Mouse (Mus musculus) G1E (cell line): ENCODE measurements at regions not wholly inside any gene's neighbourhood (a gene's known extent, or its start where the extent isn't known, plus 50 kb on each side); places are given as distances from the start of the nearest gene placed in this dataset.

Experiments used
- ATAC-seq: 2 replicates; pipeline ENCODE4 v1.8.0; 2016; ENCODE audit warnings: mild to moderate bottlenecking; ENCODE audit not compliant: insufficient number of reproducible peaks, poor library complexity, low FRiP score, severe bottlenecking; ENCODE audit errors: extremely low read depth
- DNase-seq: peaks from one replicate; pipeline ENCODE4 v3.0.0; 2012; ENCODE audit warnings: low spot score
- H3K27me3 ChIP-seq: 2 replicates; pipeline ENCODE4 v1.6.1; 2012; ENCODE audit warnings: mild to moderate bottlenecking, low read length, inconsistent platforms; ENCODE audit not compliant: insufficient read depth
- H3K36me3 ChIP-seq: replicated peaks from 2 replicates; pipeline ENCODE3; 2012; ENCODE audit warnings: mild to moderate bottlenecking, inconsistent platforms
- H3K4me1 ChIP-seq: 2 replicates; pipeline ENCODE4 v1.6.1; 2012; ENCODE audit warnings: low read depth, low read length, inconsistent platforms, mixed read lengths; ENCODE audit not compliant: insufficient read depth
- H3K4me3 ChIP-seq: 2 replicates; pipeline ENCODE4 v1.5.1; 2012; ENCODE audit warnings: low read depth, mild to moderate bottlenecking, inconsistent platforms, low read length, moderate library complexity, mixed read lengths
- H3K9me3 ChIP-seq: replicated peaks from 2 replicates; pipeline ENCODE4 v1.6.1; 2012; ENCODE audit warnings: inconsistent platforms
- CTCF ChIP-seq: IDR thresholded peaks from 2 replicates; pipeline ENCODE4 v1.5.1; 2012; ENCODE audit warnings: low read depth, low read length, inconsistent platforms, mixed read lengths
- GATA1 ChIP-seq: IDR thresholded peaks from 2 replicates; pipeline ENCODE4 v1.6.1; 2012; ENCODE audit warnings: borderline replicate concordance, low read length, inconsistent platforms, mixed read lengths
- GATA2 ChIP-seq: IDR thresholded peaks from 2 replicates; pipeline ENCODE4 v1.6.1; 2012; ENCODE audit warnings: low read depth, low read length, inconsistent platforms, borderline replicate concordance
- POLR2AphosphoS5 ChIP-seq: IDR thresholded peaks from 2 replicates; pipeline ENCODE4 v1.6.1; 2012; ENCODE audit warnings: low read depth, low read length, inconsistent platforms; ENCODE audit not compliant: insufficient replicate concordance
- TAL1 ChIP-seq: conservative IDR thresholded peaks from 2 replicates; pipeline ENCODE4 v1.6.1; 2012; ENCODE audit warnings: low read depth, low read length, inconsistent platforms, mixed read lengths

- ATAC-seq (no peak), DNase-seq (no peak)
- TF ChIP-seq TAL1, result no peak
- TF ChIP-seq POLR2AphosphoS5, result no peak
- TF ChIP-seq GATA1, result no peak
- no peak for TF ChIP-seq GATA2
- no peak for TF ChIP-seq CTCF
- no peaks in the 10 kb centered on the region for H3K27me3 ChIP-seq
- H3K4me3 ChIP-seq, result no peak overlapping the region
- no peaks in the 10 kb centered on the region for H3K4me1 ChIP-seq
- H3K36me3 ChIP-seq, result no peaks in the 10 kb centered on the region
- H3K9me3 ChIP-seq, result peaks cover 75% of the 10 kb centered on the region
These were observed 101.2 kb upstream of the Afdn start for GRCm38 (mm10) chr17:13659103-13659502.

- no peak for TF ChIP-seq CTCF
- TF ChIP-seq GATA2, result no peak
- TF ChIP-seq POLR2AphosphoS5, result no peak
- no peak for TF ChIP-seq TAL1
- no peak for TF ChIP-seq GATA1
- peaks cover 80% of the 10 kb centered on the region for H3K9me3 ChIP-seq
- DNase-seq (no peak), ATAC-seq (no peak)
- no peak overlapping the region for H3K4me3 ChIP-seq
- no peaks in the 10 kb centered on the region for H3K4me1 ChIP-seq
- H3K27me3 ChIP-seq, result no peaks in the 10 kb centered on the region
- H3K36me3 ChIP-seq, result no peaks in the 10 kb centered on the region
These were observed 100.4 kb upstream of the Afdn start for GRCm38 (mm10) chr17:13659943-13660342.

- Histone ChIP-seq H3K36me3 (no peaks in the 10 kb centered on the region), H3K4me1 (no peaks in the 10 kb centered on the region), H3K4me3 (no peak overlapping the region), H3K27me3 (no peaks in the 10 kb centered on the region), H3K9me3 (peaks cover 80% of the 10 kb centered on the region)
- no peak for DNase-seq
- ATAC-seq, result no peak
- TF ChIP-seq CTCF (no peak), GATA2 (no peak), TAL1 (no peak), POLR2AphosphoS5 (no peak), GATA1 (no peak)
These were observed 99.3 kb upstream of the Afdn start for GRCm38 (mm10) chr17:13661023-13661422.

- Histone ChIP-seq H3K9me3 (peaks cover 83% of the 10 kb centered on the region), H3K27me3 (no peaks in the 10 kb centered on the region), H3K36me3 (no peaks in the 10 kb centered on the region), H3K4me3 (no peak overlapping the region), H3K4me1 (no peaks in the 10 kb centered on the region)
- DNase-seq, result no peak
- ATAC-seq, result no peak
- no peak for TF ChIP-seq POLR2AphosphoS5
- no peak for TF ChIP-seq CTCF
- TF ChIP-seq TAL1, result no peak
- no peak for TF ChIP-seq GATA1
- no peak for TF ChIP-seq GATA2
These were observed 98.2 kb upstream of the Afdn start for GRCm38 (mm10) chr17:13662152-13662551.
